Mouse (Mus musculus): ENCODE data around the gene Adgrf1. TPM values are rescaled to one million over a fixed set of nuclear protein-coding genes. Genes with fewer than 3 reads are reported as not detected.

Gene Adgrf1
- polyA plus RNA-seq, 1 experiment from 2014 or later, result 1.4 TPM

DNA sequence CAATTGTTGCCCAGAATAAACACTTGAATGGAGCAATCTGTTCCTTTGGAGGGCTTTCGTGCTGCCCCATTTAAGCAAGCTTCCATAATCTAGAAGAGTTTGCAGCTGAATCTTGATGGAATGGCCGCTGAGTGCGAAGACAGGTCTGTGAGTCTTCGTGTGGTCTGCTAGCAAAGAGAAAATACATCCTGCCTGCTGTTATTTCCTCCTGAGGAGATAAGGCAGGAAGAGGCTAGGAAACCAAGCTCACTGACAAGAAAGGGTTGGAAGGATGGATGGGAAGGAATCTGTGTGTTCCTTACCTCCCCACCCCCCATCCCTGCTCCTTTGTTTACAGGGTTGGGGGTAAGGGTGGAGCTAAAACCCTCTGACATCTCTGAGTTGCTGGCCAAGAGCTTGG lies 103.9 kb downstream of the Adgrf1 start:
- no peak overlapping the region for H3K4me3 ChIP-seq (replicated peaks; ENCODE audit: low read depth, low read length)
- no peak for TF ChIP-seq CTCF (IDR thresholded peaks at IDR 0.05; ENCODE audit: low read depth)
- H3K4me1 ChIP-seq (replicated peaks; ENCODE audit: insufficient read depth, low read length), result peaks cover 3% of the 10 kb centered on the region; the same call in 1 of the 2 replicates
- no peaks in the 10 kb centered on the region for H3K9me3 ChIP-seq (replicated peaks; ENCODE audit: low read length)
- no peaks in the 10 kb centered on the region for H3K36me3 ChIP-seq (ENCODE audit: insufficient read depth, low read length)
- no peak for DNase-seq (ENCODE audit: low spot score)
- peak overlapping the region; percentile 71 for H3K27ac ChIP-seq
- 58% methylated on average over 4 of the region's 4 CpGs for WGBS
- ATAC-seq (replicated peaks; ENCODE audit: low FRiP score, low read depth), result no peak
- no peak overlapping the region for H3K4me2 ChIP-seq (ENCODE audit: low read length)
- H3K9ac ChIP-seq (ENCODE audit: low read depth, low read length), result no peak overlapping the region
- no peaks in the 10 kb centered on the region for H3K27me3 ChIP-seq (ENCODE audit: insufficient read depth, low read length)

Other genes starting within 250 kb of the Adgrf1 start
- gene Adgrf5, start 90.1 kb downstream of the Adgrf1 start, polyA plus RNA-seq (2015; fragmentation: Nextera tagmentation; extraction: Ambion mirVana), result 15.4 and 17.3 TPM in 2 replicates
- gene Mep1a, start 232.5 kb downstream of the Adgrf1 start, polyA plus RNA-seq (2015; fragmentation: Nextera tagmentation; extraction: Ambion mirVana), result 126 and 133 TPM in 2 replicates